Mouse (Mus musculus) WW6 (cell line): ENCODE measurements at regions not wholly inside any gene's neighbourhood (a gene's known extent, or its start where the extent isn't known, plus 50 kb on each side); places are given as distances from the start of the nearest gene placed in this dataset.
"Not testable (repeated sequence)": the region's sequence is repeated elsewhere in the genome, so short reads cannot be mapped to it uniquely, and the experiment has no call there.

Source experiments
- DNase-seq: peaks from one replicate; pipeline ENCODE4 v3.0.0-alpha.2; 2013; ENCODE audit warnings: low read depth, low spot score

- DNase-seq = no peak
Observed at GRCm38 (mm10) chr6:50821401-50822235, 167.4 kb upstream of the Npvf start.

- DNase-seq = no peak
Observed at GRCm38 (mm10) chr6:50822236-50823151, 168.3 kb upstream of the Npvf start.

GRCm38 (mm10) chr6:50823220-50823910, 169.1 kb upstream of the Npvf start:
- no peak for DNase-seq

- no peak for DNase-seq
Observed at GRCm38 (mm10) chr6:50824466-50824865, 170.2 kb upstream of the Npvf start.

GRCm38 (mm10) chr6:50831725-50832124, 177.5 kb upstream of the Npvf start:
- DNase-seq = no peak

GRCm38 (mm10) chr6:50835997-50836625, 181.9 kb upstream of the Npvf start:
- no peak for DNase-seq

GRCm38 (mm10) chr6:50840826-50841225, 186.6 kb upstream of the Npvf start:
- DNase-seq = no peak

GRCm38 (mm10) chr6:50845246-50845645, 191.0 kb upstream of the Npvf start:
- not testable (repeated sequence) for DNase-seq

- DNase-seq = no peak
Observed at GRCm38 (mm10) chr6:50846740-50847516, 192.7 kb upstream of the Npvf start.

GRCm38 (mm10) chr6:50847548-50847947, 193.3 kb upstream of the Npvf start:
- DNase-seq = no peak

GRCm38 (mm10) chr6:50859162-50859561, 204.9 kb upstream of the Npvf start:
- no peak for DNase-seq

- DNase-seq = no peak
Observed at GRCm38 (mm10) chr6:50877991-50878390, 223.8 kb upstream of the Npvf start.

- DNase-seq = no peak
Observed at GRCm38 (mm10) chr6:50882298-50882697, 228.1 kb upstream of the Npvf start.

GRCm38 (mm10) chr6:50882759-50883158, 228.5 kb upstream of the Npvf start:
- no peak for DNase-seq

- DNase-seq = no peak
Observed at GRCm38 (mm10) chr6:50885031-50885430, 230.8 kb upstream of the Npvf start.

GRCm38 (mm10) chr6:50885771-50886360, 231.6 kb upstream of the Npvf start:
- DNase-seq = no peak

GRCm38 (mm10) chr6:50890370-50891204, 236.3 kb upstream of the Npvf start:
- DNase-seq = no peak

GRCm38 (mm10) chr6:50891205-50891526, 236.9 kb upstream of the Npvf start:
- no peak for DNase-seq

- DNase-seq = no peak
Observed at GRCm38 (mm10) chr6:50898792-50899191, 244.6 kb upstream of the Npvf start.
